Comparison of ENCODE assay signal across 12 mouse cellular contexts in genomic region chr13:15762291-15762690, GRCm38 (mm10).
"Had no signal": no experiment of that assay in that cellular context is flagged by ENCODE, and none has a peak within 500 bp of the region (broad histone marks: within the 10 kb centered on the region; RNA-seq: fewer than 3 reads in every experiment).

No protein-coding gene starts in this region.

- DNase-seq: lung, adult 2 months; right cerebral cortex, postnatal 14 days; thymus, postnatal 36 days had no signal

- H3K4me3 ChIP-seq: layer of hippocampus, adult 2 months; limb, embryonic 13.5 days; liver, embryonic 15.5 days; megakaryocyte, embryonic 14.5 days; midbrain, embryonic 15.5 days; neural tube, embryonic 13.5 days had no signal

- H3K9me3 ChIP-seq: limb, embryonic 13.5 days; liver, embryonic 15.5 days; megakaryocyte, embryonic 14.5 days; midbrain, embryonic 15.5 days; neural tube, embryonic 13.5 days had no signal

- H3K36me3 ChIP-seq: limb, embryonic 13.5 days; liver, embryonic 15.5 days; midbrain, embryonic 15.5 days; neural tube, embryonic 13.5 days had no signal

- H3K4me2 ChIP-seq: limb, embryonic 13.5 days; liver, embryonic 15.5 days; midbrain, embryonic 11.5 days; midbrain, embryonic 15.5 days; neural tube, embryonic 13.5 days had no signal

- H3K4me1 ChIP-seq: liver, embryonic 15.5 days had no signal

- H3K27me3 ChIP-seq: limb, embryonic 13.5 days; liver, embryonic 15.5 days; midbrain, embryonic 15.5 days; neural tube, embryonic 13.5 days had no signal

- H3K9ac ChIP-seq: limb, embryonic 13.5 days; liver, embryonic 15.5 days; midbrain, embryonic 15.5 days; neural tube, embryonic 13.5 days had no signal

- H3K27ac ChIP-seq: kidney, postnatal 0 days; layer of hippocampus, adult 2 months; limb, embryonic 13.5 days; liver, embryonic 15.5 days; macrophage; midbrain, embryonic 15.5 days; neural tube, embryonic 13.5 days had no signal
